Mouse (Mus musculus) testis, adult 2 months (tissue): ENCODE data around the gene Rnf213. TPM values are rescaled to one million over a fixed set of nuclear protein-coding genes. Genes with fewer than 3 reads are reported as not detected.
A peak's percentile ranks its signal among the peaks of the same experiment; 100 is the strongest.

ENCODE experiments used
- H3K27ac ChIP-seq: fragments of 200-500 bp; 2 replicates; pipeline ENCODE4 v1.5.1; 2012; ENCODE audit warnings: low read depth, low read length; ENCODE audit not compliant: control insufficient read depth, insufficient read depth
- H3K27me3 ChIP-seq: fragments of 200-500 bp; 2 replicates; pipeline ENCODE4 v1.6.1; 2012; ENCODE audit warnings: mild to moderate bottlenecking, low read length, moderate library complexity; ENCODE audit not compliant: control insufficient read depth, insufficient read depth
- H3K36me3 ChIP-seq: fragments of 200-500 bp; 2 replicates; pipeline ENCODE4 v1.6.1; 2012; ENCODE audit warnings: mild to moderate bottlenecking, low read length; ENCODE audit not compliant: control insufficient read depth, insufficient read depth
- H3K4me1 ChIP-seq: fragments of 200-500 bp; 2 replicates; pipeline ENCODE4 v1.6.1; 2012; ENCODE audit warnings: low read length; ENCODE audit not compliant: control insufficient read depth, insufficient read depth
- H3K4me3 ChIP-seq: fragments of 200-500 bp; 2 replicates; pipeline ENCODE4 v1.5.1; 2012; ENCODE audit warnings: low read depth, mild to moderate bottlenecking, low read length, moderate library complexity, mixed read lengths; ENCODE audit not compliant: control insufficient read depth
- CTCF ChIP-seq: fragments of 200-500 bp; IDR thresholded peaks from 2 replicates; pipeline ENCODE4 v1.5.1; 2012; ENCODE audit warnings: low read depth, mild to moderate bottlenecking, inconsistent platforms, low read length, moderate library complexity; ENCODE audit not compliant: control insufficient read depth, insufficient read depth, insufficient replicate concordance
- POLR2A ChIP-seq: fragments of 200-500 bp; IDR thresholded peaks from 2 replicates; pipeline ENCODE4 v1.6.1; 2012; ENCODE audit warnings: low read depth, mild to moderate bottlenecking, inconsistent platforms, low read length, moderate library complexity; ENCODE audit not compliant: control insufficient read depth
- polyA plus RNA-seq: library from polyadenylated mRNA; depleted of rRNA; stranded (reverse); fragments of >200 nt; gene quantifications from 2 replicates; pipeline ENCODE4 v1.2.3, GENCODE M21; 2012

The Rnf213 gene
- polyA plus RNA-seq, 1 experiment: 3.9 TPM

DNA sequence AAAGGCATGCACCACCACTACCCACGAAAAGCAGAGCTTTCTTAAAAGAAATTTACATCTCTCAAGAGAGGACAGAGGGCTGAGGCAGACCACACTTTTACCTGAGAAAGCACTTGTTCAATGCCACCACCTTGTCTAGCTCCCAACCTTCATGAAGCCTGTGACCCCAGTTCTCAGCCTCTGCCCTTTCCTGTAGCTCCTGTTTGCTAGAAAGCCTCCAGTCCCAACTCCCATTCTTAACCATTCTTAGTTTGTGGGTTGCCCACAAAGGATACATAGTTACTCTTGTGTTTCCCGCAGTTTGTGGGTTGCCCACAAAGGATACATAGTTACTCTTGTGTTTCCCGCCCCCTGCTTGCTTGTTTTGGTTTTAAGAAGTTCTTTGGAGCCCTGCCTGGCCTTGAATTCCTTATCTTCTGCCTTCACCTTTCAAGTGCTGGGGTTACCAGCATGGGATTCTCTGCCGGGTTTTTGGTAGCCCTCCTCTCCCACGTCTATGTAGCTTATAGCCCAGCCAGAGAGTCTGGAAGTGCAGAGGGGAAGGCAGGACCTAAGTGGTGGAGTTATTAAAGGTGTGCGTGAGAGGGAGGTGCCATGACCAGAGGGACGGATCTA, 1.4 kb upstream of the Rnf213 start:
- Histone ChIP-seq H3K27me3 (no peaks in the 10 kb centered on the region), H3K36me3 (no peaks in the 10 kb centered on the region), H3K4me1 (peaks cover 16% of the 10 kb centered on the region), H3K4me3 (peak overlapping the region; percentile 3; the same call in 1 of the 2 replicates), H3K27ac (peak overlapping the region; percentile 81)
- TF ChIP-seq POLR2A (no peak), CTCF (no peak)

DNA sequence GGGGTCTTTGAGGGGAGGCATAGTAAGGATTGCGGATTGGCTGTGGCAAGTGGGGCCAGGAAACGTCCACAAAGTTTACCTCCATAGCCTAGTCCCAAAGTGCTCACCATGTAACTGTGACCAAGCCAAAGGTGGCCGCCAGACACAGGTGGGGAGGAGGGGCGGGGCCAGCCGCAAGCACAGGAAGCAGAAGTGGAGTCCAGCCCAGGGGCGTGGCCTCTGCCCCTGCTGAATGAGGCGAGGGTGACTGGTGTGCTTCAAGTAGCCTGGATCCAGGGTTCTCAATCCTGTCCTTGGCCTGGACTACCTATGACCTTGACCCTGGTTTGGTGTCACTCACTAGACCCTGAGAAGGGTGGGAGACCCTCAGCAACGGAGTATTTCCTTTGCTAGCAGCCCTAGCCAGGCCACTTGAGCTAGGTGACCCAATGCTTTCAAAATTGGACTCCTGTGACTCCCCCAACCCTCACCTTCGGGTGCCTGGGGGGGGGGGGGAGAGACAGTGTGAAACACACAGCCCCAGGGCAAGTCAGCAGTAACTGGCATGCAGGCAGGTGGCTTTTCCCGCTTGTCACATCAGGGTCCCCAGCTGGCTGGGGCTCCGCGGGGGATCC, 792 bp upstream of the Rnf213 start:
- H3K36me3 ChIP-seq: no peaks in the 10 kb centered on the region
- TF ChIP-seq POLR2A (no peak), CTCF (no peak)
- H3K4me1 ChIP-seq: peaks cover 16% of the 10 kb centered on the region
- H3K27ac ChIP-seq: peak overlapping the region; percentile 81
- H3K27me3 ChIP-seq: no peaks in the 10 kb centered on the region
- H3K4me3 ChIP-seq: peak overlapping the region; percentile 3; the same call in 1 of the 2 replicates

DNA sequence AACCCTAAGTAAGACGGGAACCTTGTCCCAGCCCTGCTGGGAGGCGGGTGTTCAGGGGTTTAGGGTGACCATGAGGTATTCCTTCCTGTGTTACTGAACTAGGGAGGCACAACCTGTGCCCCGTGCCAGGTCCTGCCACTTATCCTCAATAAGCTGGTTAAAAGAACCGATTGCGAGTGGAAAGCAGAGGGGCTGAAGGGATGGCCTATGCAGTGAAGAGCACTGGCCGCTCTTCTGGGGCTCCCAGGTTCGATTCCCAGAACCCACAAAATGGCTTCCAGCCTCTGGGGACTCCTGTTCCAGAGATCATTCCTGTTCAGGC, 544 bp downstream of the Rnf213 start:
- H3K36me3 ChIP-seq: no peaks in the 10 kb centered on the region
- H3K27ac ChIP-seq: no peak overlapping the region
- H3K4me3 ChIP-seq: peak overlapping the region; percentile 69
- no peaks in the 10 kb centered on the region for H3K27me3 ChIP-seq
- H3K4me1 ChIP-seq: peaks cover 13% of the 10 kb centered on the region
- TF ChIP-seq CTCF: no peak
- no peak for TF ChIP-seq POLR2A

DNA sequence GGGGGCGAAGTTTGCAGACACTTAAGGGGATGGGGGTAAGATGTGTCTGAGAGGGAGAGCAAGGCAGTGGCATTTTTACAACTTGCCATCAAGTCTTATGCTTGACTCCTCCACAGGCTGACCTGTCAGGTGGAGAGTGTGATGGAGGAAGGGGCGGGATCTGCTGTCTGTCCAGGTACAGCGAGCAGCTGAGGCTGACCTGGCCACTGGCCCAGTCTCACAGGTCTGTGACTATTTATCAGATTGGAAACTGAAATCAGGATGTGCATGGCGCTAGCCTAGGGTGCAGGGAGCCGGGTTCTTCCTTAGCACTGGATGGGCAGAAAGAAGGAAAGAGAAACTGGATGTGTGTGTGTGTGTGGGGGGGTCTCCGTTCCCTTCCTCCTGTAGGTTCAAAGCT, 1.3 kb downstream of the Rnf213 start:
- Histone ChIP-seq H3K36me3 (no peaks in the 10 kb centered on the region), H3K4me1 (peaks cover 13% of the 10 kb centered on the region), H3K27ac (no peak overlapping the region), H3K27me3 (no peaks in the 10 kb centered on the region), H3K4me3 (no peak overlapping the region)
- TF ChIP-seq CTCF (no peak), POLR2A (no peak)

DNA sequence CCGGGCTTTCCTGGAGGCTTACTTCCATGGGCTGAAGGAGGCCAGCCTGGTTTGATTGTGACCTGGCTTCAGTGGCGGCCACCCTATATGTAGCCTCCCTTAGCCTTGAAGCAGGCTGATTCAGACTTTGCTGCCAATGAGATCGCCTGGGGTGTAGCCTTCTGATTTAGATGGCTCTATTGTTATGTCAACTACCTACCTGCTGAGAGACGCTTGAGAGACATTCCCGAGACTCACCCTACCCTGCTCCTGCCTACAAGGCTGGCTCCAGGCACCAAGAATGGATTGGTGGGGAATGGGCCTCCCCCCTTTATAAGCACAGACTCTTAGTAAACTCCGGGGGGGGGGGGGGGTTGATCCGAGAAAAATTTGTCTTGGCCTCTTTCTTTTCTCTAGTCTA, 2.5 kb downstream of the Rnf213 start:
- H3K4me1 ChIP-seq: peaks cover 7% of the 10 kb centered on the region
- H3K4me3 ChIP-seq: no peak overlapping the region
- H3K27me3 ChIP-seq: no peaks in the 10 kb centered on the region
- H3K27ac ChIP-seq: no peak overlapping the region
- H3K36me3 ChIP-seq: no peaks in the 10 kb centered on the region
- TF ChIP-seq POLR2A (no peak), CTCF (no peak)

DNA sequence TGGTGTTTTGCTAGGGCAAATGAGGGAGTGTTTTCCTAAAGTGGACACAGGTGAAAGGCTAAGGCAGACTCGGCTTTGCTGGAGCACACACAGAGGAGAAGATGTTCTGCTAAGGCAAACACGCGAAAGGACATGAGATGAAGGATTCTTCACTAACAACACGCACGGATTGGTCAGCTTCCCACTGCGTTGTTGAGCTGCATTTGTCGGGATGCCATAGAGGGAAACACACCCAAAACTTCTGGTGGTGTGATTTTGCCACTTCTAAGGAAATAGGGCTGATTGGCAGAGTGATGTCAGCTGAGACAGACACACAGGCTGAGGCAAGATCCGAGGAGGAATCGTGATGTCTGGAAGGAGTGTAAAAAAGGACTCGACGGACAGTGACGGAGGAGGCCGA, 3.0 kb downstream of the Rnf213 start:
- H3K27me3 ChIP-seq: no peaks in the 10 kb centered on the region
- H3K4me1 ChIP-seq: peaks cover 7% of the 10 kb centered on the region
- TF ChIP-seq POLR2A: no peak
- TF ChIP-seq CTCF: no peak
- no peaks in the 10 kb centered on the region for H3K36me3 ChIP-seq
- no peak overlapping the region for H3K27ac ChIP-seq
- no peak overlapping the region for H3K4me3 ChIP-seq

DNA sequence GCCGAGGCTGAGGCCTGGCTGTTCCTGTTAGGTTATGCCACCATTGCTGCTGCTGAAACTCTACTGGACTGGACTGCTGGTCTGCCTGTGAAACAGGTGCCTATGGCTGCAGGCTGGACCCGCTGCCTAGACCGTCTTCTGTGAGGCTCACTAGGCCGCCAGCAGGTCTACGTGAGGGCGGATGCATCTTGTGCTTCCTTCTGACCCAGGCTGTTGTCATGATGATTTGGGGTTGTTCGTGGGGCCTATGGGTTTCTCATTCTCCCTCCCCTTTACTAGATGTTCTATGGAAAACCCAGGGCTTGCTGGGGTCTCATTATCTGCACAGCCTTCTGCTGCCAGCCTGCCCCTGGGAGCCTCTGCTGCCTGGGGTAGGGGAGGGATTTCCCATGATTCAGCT, 3.6 kb downstream of the Rnf213 start:
- Histone ChIP-seq H3K36me3 (no peaks in the 10 kb centered on the region), H3K27me3 (no peaks in the 10 kb centered on the region), H3K4me3 (no peak overlapping the region), H3K27ac (no peak overlapping the region), H3K4me1 (peaks cover 7% of the 10 kb centered on the region)
- TF ChIP-seq CTCF: no peak
- no peak for TF ChIP-seq POLR2A
